ENCODE assay signal across 19 mouse cellular contexts in the genomic region with DNA sequence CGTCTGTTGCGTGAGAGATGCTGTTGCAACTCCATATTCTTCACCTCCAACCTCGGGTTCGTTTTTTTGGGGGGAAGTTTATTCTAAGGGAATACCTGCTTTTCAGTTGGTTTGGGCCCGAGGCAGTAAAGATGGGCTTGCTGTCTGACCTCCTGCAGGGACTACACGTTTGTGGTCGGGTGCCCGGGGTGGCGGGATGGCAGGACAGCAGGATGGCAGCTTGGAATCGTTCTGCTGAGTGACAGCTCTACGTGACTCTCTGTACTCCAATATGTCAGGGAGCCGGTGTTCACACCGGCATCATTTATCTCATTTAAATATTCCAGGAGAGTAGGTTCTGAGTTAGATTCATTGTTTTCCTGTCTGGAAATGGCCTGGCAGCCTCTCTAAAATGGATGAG.
DNase-seq lines count a peak whose midpoint lies in the region; ATAC-seq and TF ChIP-seq lines count a peak whose summit lies in the region.
"Had no signal": no experiment of that assay in that cellular context is flagged by ENCODE, and none has a peak within 500 bp of the region (broad histone marks: within the 10 kb centered on the region; RNA-seq: fewer than 3 reads in every experiment).

No protein-coding gene starts in this region.

- ATAC-seq in hindbrain, embryonic 16.5 days = no peak
- ATAC-seq: activated CD4-positive, CD25-positive, alpha-beta regulatory T cell, adult 4 months; intestine, embryonic 15.5 days had no signal

- H3K27me3 ChIP-seq in hindbrain, embryonic 16.5 days (replicated peaks; ENCODE audit: control insufficient read depth, insufficient read depth, low read length) = no peaks in the 10 kb centered on the region
- H3K27me3 ChIP-seq in myocyte (ENCODE audit: control insufficient read depth, insufficient read depth, insufficient read length) = no peaks in the 10 kb centered on the region
- H3K27me3 ChIP-seq: embryonic facial prominence, embryonic 12.5 days; intestine, embryonic 15.5 days had no signal

- no peak for TF ChIP-seq POLR2A in myocyte (IDR thresholded peaks at IDR 0.05; ENCODE audit: insufficient read length, low read depth)

- H3K36me3 ChIP-seq in hindbrain, embryonic 16.5 days (ENCODE audit: control insufficient read depth, insufficient read depth, low read length) = no peaks in the 10 kb centered on the region
- H3K36me3 ChIP-seq in myocyte (ENCODE audit: control insufficient read depth, insufficient read depth) = no peaks in the 10 kb centered on the region
- H3K36me3 ChIP-seq: embryonic facial prominence, embryonic 12.5 days; heart, embryonic 10.5 days; intestine, embryonic 15.5 days had no signal

- H3K79me2 ChIP-seq in myocyte (ENCODE audit: control insufficient read depth, insufficient read depth) = no peaks in the 10 kb centered on the region

- peaks cover 7% of the 10 kb centered on the region; the same call in 1 of the 2 replicates for H3K4me1 ChIP-seq in hindbrain, embryonic 16.5 days (ENCODE audit: control insufficient read depth, insufficient read depth, low read depth, low read length)
- H3K4me1 ChIP-seq: heart, embryonic 10.5 days; intestine, embryonic 15.5 days had no signal

- H3K4me3 ChIP-seq in layer of hippocampus, adult 2 months = no peak overlapping the region
- no peak overlapping the region for H3K4me3 ChIP-seq in hindbrain, embryonic 16.5 days (ENCODE audit: low read length)
- no peak overlapping the region for H3K4me3 ChIP-seq in myocyte
- H3K4me3 ChIP-seq: embryonic facial prominence, embryonic 12.5 days; heart, embryonic 10.5 days; intestine, embryonic 15.5 days had no signal

- no peak for TF ChIP-seq CTCF in layer of hippocampus, adult 2 months (conservative IDR thresholded peaks at IDR 0.05)

- DNase-seq in cerebellum, adult 9-11 months = peak; percentile 31
- DNase-seq in cerebellum, adult 8-10 months = no peak
- DNase-seq in layer of hippocampus, adult 2 months (ENCODE audit: low spot score in 2 of 2) = no peak
- DNase-seq in layer of hippocampus, adult 11-12 months (ENCODE audit: low spot score) = no peak
- no peak for DNase-seq in kidney, adult 8-10 months
- no peak for DNase-seq in heart, adult 9 months (ENCODE audit: low spot score in 2 of 2)
- DNase-seq: heart, postnatal 14 days; layer of hippocampus, adult 9-11 months; lung, adult 2 months; right cerebral cortex, adult 18-20 months; thymus, postnatal 14 days had no signal

- no peak overlapping the region for H3K9ac ChIP-seq in hindbrain, embryonic 16.5 days (ENCODE audit: low read depth, low read length)
- H3K9ac ChIP-seq: embryonic facial prominence, embryonic 12.5 days; intestine, embryonic 15.5 days had no signal

- peak overlapping the region; percentile 32 for H3K4me2 ChIP-seq in hindbrain, embryonic 16.5 days (ENCODE audit: low read length)
- H3K4me2 ChIP-seq in myocyte (ENCODE audit: low read depth) = peak overlapping the region; percentile 6
- H3K4me2 ChIP-seq: embryonic facial prominence, embryonic 12.5 days; intestine, embryonic 15.5 days had no signal

- no peaks in the 10 kb centered on the region for H3K9me3 ChIP-seq in hindbrain, embryonic 16.5 days (ENCODE audit: control insufficient read depth, low read length)
- H3K9me3 ChIP-seq: embryonic facial prominence, embryonic 12.5 days; heart, embryonic 10.5 days; intestine, embryonic 15.5 days had no signal

- 42% methylated on average over 13 of the region's 13 CpGs for WGBS in hindbrain, embryonic 16.5 days

- peak overlapping the region; percentile 55 for H3K27ac ChIP-seq in layer of hippocampus, adult 2 months
- peak overlapping the region; percentile 68 for H3K27ac ChIP-seq in hindbrain, embryonic 16.5 days (ENCODE audit: low read depth, low read length)
- H3K27ac ChIP-seq: embryonic facial prominence, embryonic 12.5 days; heart, embryonic 10.5 days; intestine, embryonic 15.5 days; macrophage; stomach, postnatal 0 days had no signal

- H3ac ChIP-seq in myocyte (ENCODE audit: control insufficient read depth, insufficient read length) = no peak overlapping the region

TF ChIP-seq in myocyte, 11 proteins besides CTCF, POLR2A, EP300 and RAD21:
- no peak for TF ChIP-seq TCF3 (IDR thresholded peaks at IDR 0.05; ENCODE audit: insufficient read length, low read depth)
TF ChIP-seq in myocyte: peak in this region for 0.
